Mouse (Mus musculus) stomach, postnatal 0 days (tissue): ENCODE results near the gene Stx4a. TPM values are rescaled to one million over a fixed set of nuclear protein-coding genes. Genes with fewer than 3 reads are reported as not detected.

ENCODE experiments used
- ATAC-seq: fragments of 200-750 bp; cut with Nextera tagmentation; 2 replicates; pipeline ENCODE4 v1.8.0; 2017; ENCODE audit not compliant: low FRiP score, low TSS enrichment
- DNase-seq: peaks from one replicate; pipeline ENCODE4 v3.0.0-alpha.2; 2016; ENCODE audit warnings: low spot score
- H3K27ac ChIP-seq: fragments of 300-500 bp; sonication (generic); replicated peaks from 2 replicates; pipeline ENCODE4 v1.5.1; 2014; ENCODE audit warnings: mild to moderate bottlenecking, control low read depth
- H3K27me3 ChIP-seq: fragments of 300-500 bp; sonication (generic); 2 replicates; pipeline ENCODE4 v1.6.1; 2014; ENCODE audit warnings: low read length; ENCODE audit not compliant: control insufficient read depth, insufficient read depth
- H3K36me3 ChIP-seq: fragments of 300-500 bp; sonication (generic); 2 replicates; pipeline ENCODE4 v1.6.1; 2014; ENCODE audit warnings: low read length, mixed read lengths; ENCODE audit not compliant: control insufficient read depth, insufficient read depth
- H3K4me1 ChIP-seq: fragments of 300-500 bp; sonication (generic); replicated peaks from 2 replicates; pipeline ENCODE4 v1.6.1; 2014; ENCODE audit warnings: antibody characterized with exemption; ENCODE audit not compliant: control insufficient read depth, insufficient read depth
- H3K4me2 ChIP-seq: fragments of 300-500 bp; sonication (generic); replicated peaks from 2 replicates; pipeline ENCODE4 v1.6.1; 2014; ENCODE audit warnings: low read depth, mild to moderate bottlenecking, control low read depth, moderate library complexity
- H3K4me3 ChIP-seq: fragments of 300-500 bp; sonication (generic); 2 replicates; pipeline ENCODE4 v1.5.1; 2014; ENCODE audit warnings: low read depth, low read length, control low read depth
- H3K9ac ChIP-seq: fragments of 300-500 bp; sonication (generic); 2 replicates; pipeline ENCODE4 v1.6.1; 2014; ENCODE audit warnings: mild to moderate bottlenecking, low read length, control low read depth, mixed read lengths
- H3K9me3 ChIP-seq: fragments of 300-500 bp; sonication (generic); 2 replicates; pipeline ENCODE4 v1.6.1; 2016; ENCODE audit warnings: low read length; ENCODE audit not compliant: control insufficient read depth
- CTCF ChIP-seq: IDR thresholded peaks from 2 replicates; pipeline ENCODE4 v1.5.1; 2016; ENCODE audit warnings: antibody characterized with exemption, low read depth, mild to moderate bottlenecking, moderate library complexity
- EP300 ChIP-seq: optimal IDR thresholded peaks from 2 replicates; pipeline ENCODE3; 2016; ENCODE audit warnings: antibody characterized with exemption
- WGBS: fragments of 180-500 bp; shearing (Covaris S2); extraction: QIAGEN DNeasy Blood & Tissue Kit; methylation state at CpG from one replicate; pipeline ENCODE4 v1.1.7; 2014; 5-methylcytosine and 5-hydroxymethylcytosine counted together
- polyA plus RNA-seq: library from polyadenylated mRNA; unstranded; fragments of >200 nt; fragmentation: Nextera tagmentation; extraction: Ambion mirVana; gene quantifications from 2 replicates; pipeline ENCODE4 v1.2.1, GENCODE M21; 2015

Gene Stx4a
- polyA plus RNA-seq, 1 experiment from 2014 or later = 28.4 TPM

DNA sequence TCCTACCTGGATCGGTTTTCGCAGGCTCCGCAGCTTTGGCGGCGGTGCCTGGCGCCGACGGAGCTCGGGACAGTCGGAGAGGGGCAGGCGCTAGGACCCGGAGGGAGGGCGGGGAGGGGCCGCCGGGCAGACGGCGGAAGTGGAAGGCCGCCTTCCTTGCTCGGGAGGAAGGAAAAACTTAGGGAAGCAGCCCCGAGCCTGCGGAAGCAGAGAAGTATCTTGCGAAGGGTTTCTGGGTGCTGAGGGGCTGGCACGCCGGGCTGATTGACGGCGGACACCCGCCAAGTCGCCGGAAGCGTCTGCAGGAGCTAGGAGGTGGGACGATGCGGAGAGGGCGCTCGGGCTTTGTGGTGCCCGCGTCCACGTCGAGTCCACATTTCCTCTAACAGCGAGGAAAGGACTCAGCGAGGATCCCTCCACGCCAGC lies 52.0 kb downstream of the Stx4a start, which contains the start of gene Zfp646:
Zfp646 (plus strand) TSS at position 181 of the 426 bp plus-strand sequence.
- H3K27me3 ChIP-seq = no peaks in the 10 kb centered on the region
- H3K9me3 ChIP-seq = no peaks in the 10 kb centered on the region
- H3K9ac ChIP-seq = peak within 1 kb of the TSS; percentile 94
- WGBS = under 1% methylated on average over 40 of the region's 41 CpGs
- H3K4me3 ChIP-seq = peak within 1 kb of the TSS; percentile 97
- peaks cover 22% of the 10 kb centered on the region for H3K36me3 ChIP-seq
- H3K27ac ChIP-seq = peak within 1 kb of the TSS; percentile 97
- ATAC-seq (peak; percentile 89), DNase-seq (peak; percentile 93)
- H3K4me1 ChIP-seq = 0 out of 2 replicates have a peak, but pooled peaks cover 3% of the 10 kb centered on the region
- no peak for TF ChIP-seq CTCF
- no peak for TF ChIP-seq EP300
- H3K4me2 ChIP-seq = peak within 1 kb of the TSS; percentile 68

GRCm38 (mm10) chr7:127876467-127877348 lies 52.6 kb downstream of the Stx4a start, which contains the start of gene Zfp668:
Zfp668 (minus strand) TSS chr7:127876828.
- Histone ChIP-seq H3K4me1 (0 out of 2 replicates have a peak, but pooled peaks cover 3% of the 10 kb centered on the region), H3K36me3 (peaks cover 28% of the 10 kb centered on the region), H3K27ac (peak within 1 kb of the TSS; percentile 97), H3K4me2 (peak within 1 kb of the TSS; percentile 68), H3K9ac (peak within 1 kb of the TSS; percentile 94), H3K27me3 (no peaks in the 10 kb centered on the region), H3K9me3 (no peaks in the 10 kb centered on the region), H3K4me3 (peak within 1 kb of the TSS; percentile 97)
- TF ChIP-seq CTCF (no peak; the same call in 1 of the 2 replicates), EP300 (peak; percentile 67)
- DNase-seq (peak; percentile 92), ATAC-seq (peak; percentile 79)
- WGBS = 0% methylated on average over 60 of the region's 60 CpGs

DNA sequence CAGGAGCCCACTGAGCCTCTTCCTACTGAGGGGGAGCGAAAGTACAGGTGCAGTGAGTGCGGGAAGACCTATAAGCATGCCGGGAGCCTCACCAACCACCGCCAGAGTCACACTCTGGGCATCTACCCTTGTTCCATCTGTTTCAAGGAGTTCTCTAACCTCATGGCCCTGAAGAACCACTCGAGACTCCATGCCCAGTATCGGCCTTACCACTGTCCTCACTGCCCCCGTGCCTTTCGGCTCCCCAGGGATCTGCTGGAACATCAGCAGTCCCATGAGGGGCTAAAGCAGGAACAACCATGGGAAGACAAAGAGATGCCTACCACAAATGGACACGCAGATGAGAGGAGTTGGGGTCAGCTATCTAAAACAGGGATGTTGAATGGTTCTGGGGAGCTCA lies 55.2 kb downstream of the Stx4a start:
- peaks cover 33% of the 10 kb centered on the region for H3K36me3 ChIP-seq
- DNase-seq = no peak
- no peaks in the 10 kb centered on the region for H3K27me3 ChIP-seq
- no peak overlapping the region for H3K4me3 ChIP-seq
- WGBS = 96% methylated on average over 9 of the region's 9 CpGs
- H3K4me2 ChIP-seq = no peak overlapping the region
- no peak overlapping the region for H3K9ac ChIP-seq
- TF ChIP-seq EP300 (no peak), CTCF (no peak)
- H3K9me3 ChIP-seq = no peaks in the 10 kb centered on the region
- 0 out of 2 replicates have a peak, but pooled peaks cover 3% of the 10 kb centered on the region for H3K4me1 ChIP-seq
- H3K27ac ChIP-seq = no peak overlapping the region
- no peak for ATAC-seq

- ATAC-seq (no peak), DNase-seq (no peak)
- H3K36me3 ChIP-seq = peaks cover 36% of the 10 kb centered on the region
- H3K4me1 ChIP-seq = 0 out of 2 replicates have a peak, but pooled peaks cover 3% of the 10 kb centered on the region
- H3K4me3 ChIP-seq = no peak overlapping the region
- TF ChIP-seq EP300 (no peak), CTCF (no peak)
- H3K27me3 ChIP-seq = no peaks in the 10 kb centered on the region
- no peaks in the 10 kb centered on the region for H3K9me3 ChIP-seq
- no peak overlapping the region for H3K9ac ChIP-seq
- 82% methylated on average over 12 of the region's 12 CpGs for WGBS
- H3K27ac ChIP-seq = no peak overlapping the region
- no peak overlapping the region for H3K4me2 ChIP-seq
These were observed 56.3 kb downstream of the Stx4a start for GRCm38 (mm10) chr7:127880431-127880830.

DNA sequence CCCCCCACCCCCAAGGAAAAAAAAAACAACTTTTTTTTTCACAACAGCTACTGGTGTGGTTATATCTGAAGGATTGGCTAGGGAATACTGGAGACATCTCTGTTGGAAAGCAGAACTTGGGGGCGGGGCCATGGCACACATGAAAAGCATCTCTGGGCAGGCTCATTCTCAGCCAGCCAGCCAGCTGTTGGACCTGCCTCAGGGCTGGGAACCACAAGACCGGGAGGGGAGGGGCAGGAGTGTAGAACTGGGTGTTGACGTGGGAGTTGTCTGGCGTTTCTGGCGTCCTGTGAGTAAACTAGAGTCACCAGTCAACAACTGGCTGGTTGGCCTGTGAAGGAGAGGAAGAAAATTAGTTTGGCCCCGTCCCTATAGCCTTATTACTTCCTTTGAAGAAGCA lies 61.9 kb downstream of the Stx4a start:
- Histone ChIP-seq H3K4me3 (no peak overlapping the region), H3K9me3 (no peaks in the 10 kb centered on the region), H3K4me1 (no peaks in the 10 kb centered on the region), H3K4me2 (no peak overlapping the region), H3K27ac (no peak overlapping the region), H3K9ac (no peak overlapping the region), H3K36me3 (peaks cover 22% of the 10 kb centered on the region; the same call in 1 of the 2 replicates), H3K27me3 (no peaks in the 10 kb centered on the region)
- DNase-seq = peak; percentile 64
- TF ChIP-seq CTCF (no peak), EP300 (no peak)
- WGBS = 42% methylated on average over 6 of the region's 6 CpGs
- ATAC-seq = peak; percentile 36; the same call in 1 of the 2 replicates

DNA sequence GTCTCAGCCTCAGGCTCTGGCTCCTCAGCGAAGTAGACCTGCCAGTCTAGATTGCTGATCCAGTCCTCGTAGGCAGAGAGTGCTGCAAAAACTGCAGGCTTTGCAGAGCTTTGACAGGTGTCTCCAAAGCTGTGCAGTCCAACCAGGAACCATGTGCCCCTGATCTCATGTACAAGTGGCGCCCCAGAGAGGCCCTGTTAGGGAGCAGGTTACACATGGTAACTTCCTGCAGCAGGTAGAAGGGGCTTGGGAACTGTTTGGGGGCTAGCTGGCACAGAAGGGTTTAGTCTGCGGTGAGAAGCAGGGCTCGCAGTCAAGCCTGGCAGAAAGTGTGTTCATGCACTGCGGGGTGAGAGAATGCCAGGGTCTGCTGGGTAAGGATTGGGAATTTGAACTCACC lies 62.5 kb downstream of the Stx4a start:
- H3K4me1 ChIP-seq = no peaks in the 10 kb centered on the region
- no peaks in the 10 kb centered on the region for H3K9me3 ChIP-seq
- no peak overlapping the region for H3K4me3 ChIP-seq
- DNase-seq (no peak), ATAC-seq (no peak)
- H3K4me2 ChIP-seq = no peak overlapping the region
- H3K36me3 ChIP-seq = peaks cover 16% of the 10 kb centered on the region; the same call in 1 of the 2 replicates
- no peak for TF ChIP-seq CTCF
- no peak for TF ChIP-seq EP300
- no peak overlapping the region for H3K9ac ChIP-seq
- no peak overlapping the region for H3K27ac ChIP-seq
- no peaks in the 10 kb centered on the region for H3K27me3 ChIP-seq
- 90% methylated on average over 6 of the region's 6 CpGs for WGBS
